Comparison of ENCODE assay signal across 8 mouse cellular contexts in the genomic region with DNA sequence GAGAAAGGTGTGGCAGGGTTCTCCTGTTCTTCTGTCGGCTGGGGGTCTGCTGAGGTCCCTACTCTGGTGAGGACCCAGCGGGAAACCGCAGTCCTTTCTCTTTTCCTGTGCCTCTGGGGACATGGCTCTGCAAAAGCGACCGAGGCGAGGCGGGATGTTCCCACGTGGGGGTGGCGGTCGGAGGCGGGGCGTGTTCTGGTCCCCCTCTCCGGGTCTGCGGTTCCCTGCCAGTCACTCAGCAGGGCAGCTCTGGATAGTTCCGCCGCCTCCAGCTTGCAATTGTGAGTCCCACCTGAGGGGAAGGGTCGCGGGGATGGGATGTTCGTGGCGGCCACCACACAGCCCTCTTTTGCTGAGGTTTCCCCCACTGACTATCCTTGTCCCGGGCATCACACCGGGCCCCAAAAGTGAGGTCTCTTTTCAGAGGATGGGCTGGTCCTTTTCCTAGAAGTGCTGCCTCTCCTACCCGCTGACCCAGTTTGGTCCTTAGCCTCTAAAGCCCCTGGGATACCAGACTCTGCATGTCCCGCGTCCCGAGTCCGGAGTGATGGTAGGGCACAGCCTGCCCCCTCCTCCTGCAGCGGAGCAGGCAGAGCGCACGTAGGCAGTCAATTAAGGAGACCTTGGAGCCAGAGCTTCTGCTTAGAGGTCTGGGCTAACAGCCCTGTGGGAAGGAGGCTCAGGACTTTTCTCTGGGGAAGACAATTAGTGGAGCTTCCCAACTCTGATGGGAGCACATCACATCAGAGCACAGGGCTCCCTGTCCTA. TPM values are rescaled to one million over a fixed set of nuclear protein-coding genes. Genes with fewer than 3 reads are reported as not detected.
DNase-seq lines count a peak whose midpoint lies in the region; ATAC-seq and TF ChIP-seq lines count a peak whose summit lies in the region.

A gene (plus strand): TSS at position 230 of the 768 bp plus-strand sequence.

- ATAC-seq in forebrain, postnatal 0 days: peak; percentile 42
- ATAC-seq in intestine, embryonic 14.5 days (replicated peaks; ENCODE audit: low FRiP score, low TSS enrichment, low read depth): 0 out of 2 replicates have a peak, but pooled peaks have one; percentile 21

- TF ChIP-seq CTCF in forebrain, postnatal 0 days (IDR thresholded peaks at IDR 0.05; ENCODE audit: low read depth): no peak

- no peaks in the 10 kb centered on the region for H3K36me3 ChIP-seq in forebrain, postnatal 0 days (ENCODE audit: insufficient read depth)
- no peaks in the 10 kb centered on the region for H3K36me3 ChIP-seq in intestine, embryonic 14.5 days (ENCODE audit: control insufficient read depth, insufficient read depth, low read length)

- H3K9me3 ChIP-seq in forebrain, postnatal 0 days (ENCODE audit: low read length): no peaks in the 10 kb centered on the region
- no peaks in the 10 kb centered on the region for H3K9me3 ChIP-seq in intestine, embryonic 14.5 days (ENCODE audit: control insufficient read depth, low read length)

- intact Hi-C loops in gastrocnemius, postnatal 14 days (cut with DNase I; ENCODE audit: low total_unique reads): no loop called here
- intact Hi-C loops in gastrocnemius, postnatal 36 days (cut with DNase I): no loop called here

- H3K27me3 ChIP-seq in forebrain, postnatal 0 days (ENCODE audit: insufficient read depth, low read length): no peaks in the 10 kb centered on the region
- 0 out of 2 replicates have a peak, but pooled peaks cover 3% of the 10 kb centered on the region for H3K27me3 ChIP-seq in intestine, embryonic 14.5 days (replicated peaks; ENCODE audit: control insufficient read depth, insufficient read depth, low read length)

- H3K9ac ChIP-seq in forebrain, postnatal 0 days: peak within 1 kb of the TSS; percentile 14; the same call in 1 of the 2 replicates
- peak within 1 kb of the TSS; percentile 37 for H3K9ac ChIP-seq in intestine, embryonic 14.5 days (ENCODE audit: low read length)

- no peak within 1 kb of the TSS for H3K27ac ChIP-seq in forebrain, postnatal 0 days (ENCODE audit: low read depth, low read length)
- H3K27ac ChIP-seq in intestine, embryonic 14.5 days (ENCODE audit: low read depth): no peak within 1 kb of the TSS

- peak; percentile 59 for DNase-seq in embryo, embryonic 9.5 days (ENCODE audit: extremely low spot score)
- DNase-seq in forebrain, postnatal 0 days: no peak
- DNase-seq in intestine, embryonic 14.5 days (ENCODE audit: low spot score): peak; percentile 59
- DNase-seq in lung, postnatal 25 days (ENCODE audit: low spot score): peak; percentile 24
- DNase-seq in thymus, postnatal 4 days: peak; percentile 67
- DNase-seq in gastrocnemius, postnatal 14 days: no peak
- DNase-seq in urinary bladder, postnatal 14 days (ENCODE audit: low spot score): no peak
- no peak for DNase-seq in gastrocnemius, postnatal 36 days

- 0 out of 2 replicates have a peak within 1 kb of the TSS, but pooled peaks have one; percentile 7 for H3K4me3 ChIP-seq in forebrain, postnatal 0 days (ENCODE audit: low read depth, low read length)
- peak within 1 kb of the TSS; percentile 17 for H3K4me3 ChIP-seq in intestine, embryonic 14.5 days (ENCODE audit: low read depth, low read length)

- 9% methylated on average over 30 of the region's 30 CpGs for WGBS in forebrain, postnatal 0 days
- WGBS in intestine, embryonic 14.5 days: 7% methylated on average over 25 of the region's 30 CpGs

- H3K4me2 ChIP-seq in forebrain, postnatal 0 days (ENCODE audit: low read depth): peak within 1 kb of the TSS; percentile 35
- peak within 1 kb of the TSS; percentile 51 for H3K4me2 ChIP-seq in intestine, embryonic 14.5 days (ENCODE audit: low read length)

- no peaks in the 10 kb centered on the region for H3K4me1 ChIP-seq in forebrain, postnatal 0 days (ENCODE audit: insufficient read depth)
- peaks cover 3% of the 10 kb centered on the region; the same call in 1 of the 2 replicates for H3K4me1 ChIP-seq in intestine, embryonic 14.5 days (replicated peaks; ENCODE audit: control insufficient read depth, insufficient read depth, low read length)

RNA-seq across cellular contexts. Expression of the gene that starts here (rescaled TPM):
- total RNA-seq in forebrain, postnatal 0 days (2014; rRNA removed): 4.3 TPM in 2 replicates
- 4.4 and 5.4 TPM in 2 replicates for polyA plus RNA-seq in forebrain, postnatal 0 days (2015; fragmentation: Nextera tagmentation; extraction: Ambion mirVana)
- 11.0 and 13.1 TPM in 2 replicates for polyA plus RNA-seq in intestine, embryonic 14.5 days (2014; fragmentation: Nextera tagmentation; extraction: Ambion mirVana)
- 1 to 10 TPM; 5.9 to 6.0 TPM for total RNA-seq in gastrocnemius, postnatal 14 days (2021)
- total RNA-seq in gastrocnemius, postnatal 36 days (2021): 1 to 10 TPM; 2.9 TPM

Comparison
In these comparisons a context has a peak if more than half of its experiments do, and no peak if none do; other contexts are left out.
1. DNase-seq: peak in embryo, embryonic 9.5 days (single experiment), intestine, embryonic 14.5 days (single experiment), lung, postnatal 25 days (single experiment) and thymus, postnatal 4 days (single experiment); none in forebrain, postnatal 0 days (single experiment), gastrocnemius, postnatal 14 days (single experiment), urinary bladder, postnatal 14 days (single experiment) and gastrocnemius, postnatal 36 days (0 of 2).